Mouse (Mus musculus): ENCODE measurements around the gene Tollip.

DNA sequence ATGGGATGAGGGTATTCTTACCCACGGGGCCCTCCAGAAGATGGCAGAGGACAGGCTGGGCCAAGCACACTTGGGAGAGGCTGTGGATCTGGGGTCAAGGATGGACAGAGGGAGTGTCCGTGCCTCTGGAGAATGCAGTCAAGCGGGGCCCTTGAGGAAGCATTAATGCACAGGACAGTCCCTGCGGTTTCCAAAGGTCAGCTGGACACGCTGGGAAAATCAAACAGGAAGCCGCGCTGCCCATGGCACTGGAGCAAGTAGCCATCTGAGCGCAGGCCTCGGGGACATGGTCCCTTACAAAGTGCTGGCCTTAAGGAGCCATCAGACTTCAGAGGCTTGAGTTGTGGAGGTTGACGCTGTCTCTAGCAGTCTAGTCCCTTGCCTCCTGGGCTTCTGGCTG lies 78.0 kb downstream of the Tollip start:
- no peak for TF ChIP-seq CTCF (IDR thresholded peaks at IDR 0.05; ENCODE audit: insufficient read depth, low read length)
- TF ChIP-seq POLR2A (IDR thresholded peaks at IDR 0.05; ENCODE audit: borderline replicate concordance, extremely low read depth, low read depth, low read length) = no peak
